Mouse (Mus musculus) midbrain, embryonic 16.5 days (tissue): ENCODE results near the gene Rrp7a. TPM values are rescaled to one million over a fixed set of nuclear protein-coding genes. Genes with fewer than 3 reads are reported as not detected.
"Not testable (repeated sequence)": the region's sequence is repeated elsewhere in the genome, so short reads cannot be mapped to it uniquely, and the experiment has no call there.

ENCODE experiments used
- ATAC-seq: fragments of 200-750 bp; cut with Nextera tagmentation; 2 replicates; pipeline ENCODE4 v1.8.0; 2017; ENCODE audit warnings: moderate TSS enrichment
- H3K27ac ChIP-seq: fragments of 300-500 bp; sonication (generic); 2 replicates; pipeline ENCODE4 v1.5.1; 2014; ENCODE audit warnings: mild to moderate bottlenecking, low read length, mixed read lengths
- H3K27me3 ChIP-seq: fragments of 300-500 bp; sonication (generic); 2 replicates; pipeline ENCODE4 v1.6.1; 2014; ENCODE audit warnings: low read depth, low read length, mixed read lengths; ENCODE audit not compliant: control insufficient read depth, insufficient read depth
- H3K36me3 ChIP-seq: fragments of 300-500 bp; sonication (generic); 2 replicates; pipeline ENCODE4 v1.6.1; 2014; ENCODE audit warnings: mild to moderate bottlenecking, low read length, moderate library complexity, mixed read lengths; ENCODE audit not compliant: control insufficient read depth, insufficient read depth
- H3K4me1 ChIP-seq: fragments of 300-500 bp; sonication (generic); 2 replicates; pipeline ENCODE4 v1.6.1; 2014; ENCODE audit warnings: mild to moderate bottlenecking, low read length, mixed read lengths; ENCODE audit not compliant: control insufficient read depth, insufficient read depth
- H3K4me2 ChIP-seq: fragments of 300-500 bp; sonication (generic); 2 replicates; pipeline ENCODE4 v1.6.1; 2014; ENCODE audit warnings: mild to moderate bottlenecking, low read length, mixed read lengths
- H3K4me3 ChIP-seq: fragments of 300-500 bp; sonication (generic); 2 replicates; pipeline ENCODE4 v1.5.1; 2014; ENCODE audit warnings: low read depth, mild to moderate bottlenecking, low read length, moderate library complexity, mixed read lengths
- H3K9ac ChIP-seq: fragments of 300-500 bp; sonication (generic); 2 replicates; pipeline ENCODE4 v1.6.1; 2014; ENCODE audit warnings: low read depth, low read length, mixed read lengths
- H3K9me3 ChIP-seq: fragments of 300-500 bp; sonication (generic); replicated peaks from 2 replicates; pipeline ENCODE4 v1.6.1; 2014; ENCODE audit warnings: mild to moderate bottlenecking, low read length, mixed read lengths; ENCODE audit not compliant: control insufficient read depth, poor library complexity, severe bottlenecking
- WGBS: fragments of 180-500 bp; shearing (Covaris S2); extraction: QIAGEN DNeasy Blood & Tissue Kit; methylation state at CpG from one replicate; pipeline ENCODE4 v1.1.7; 2014; 5-methylcytosine and 5-hydroxymethylcytosine counted together
- polyA plus RNA-seq: library from polyadenylated mRNA; unstranded; fragments of >200 nt; fragmentation: Nextera tagmentation; extraction: Ambion mirVana; gene quantifications from 2 replicates; pipeline ENCODE4 v1.2.1, GENCODE M21; 2015

The Rrp7a gene
- polyA plus RNA-seq, 1 experiment from 2014 or later, result 93.0 TPM

GRCm38 (mm10) chr15:83149196-83150072 is 26.8 kb upstream of the Rrp7a start, which contains the start of gene Poldip3:
TSS of gene Poldip3 (minus strand) at chr15:83149384.
- Histone ChIP-seq H3K4me2 (peak within 1 kb of the TSS; percentile 84), H3K4me3 (peak within 1 kb of the TSS; percentile 84), H3K27ac (peak within 1 kb of the TSS; percentile 99), H3K9me3 (no peaks in the 10 kb centered on the region), H3K27me3 (no peaks in the 10 kb centered on the region), H3K9ac (peak within 1 kb of the TSS; percentile 95), H3K4me1 (peaks cover 10% of the 10 kb centered on the region), H3K36me3 (0 out of 2 replicates have a peak, but pooled peaks cover 5% of the 10 kb centered on the region)
- ATAC-seq, result peak; percentile 93
- WGBS, result under 1% methylated on average over 56 of the region's 56 CpGs

- 0 out of 2 replicates have a peak, but pooled peaks cover 3% of the 10 kb centered on the region for H3K36me3 ChIP-seq
- H3K9ac ChIP-seq, result peak overlapping the region; percentile 95
- peak; percentile 82 for ATAC-seq
- H3K4me2 ChIP-seq, result peak overlapping the region; percentile 84
- H3K4me3 ChIP-seq, result peak overlapping the region; percentile 84
- H3K27ac ChIP-seq, result peak overlapping the region; percentile 99
- H3K4me1 ChIP-seq, result peaks cover 10% of the 10 kb centered on the region
- no peaks in the 10 kb centered on the region for H3K9me3 ChIP-seq
- H3K27me3 ChIP-seq, result no peaks in the 10 kb centered on the region
- under 1% methylated on average over 37 of the region's 41 CpGs for WGBS
Observed at GRCm38 (mm10) chr15:83148801-83149195, 26.2 kb upstream of the Rrp7a start.

- Histone ChIP-seq H3K27me3 (no peaks in the 10 kb centered on the region), H3K4me3 (peak overlapping the region; percentile 84), H3K4me1 (peaks cover 12% of the 10 kb centered on the region), H3K9ac (peak overlapping the region; percentile 95), H3K36me3 (0 out of 2 replicates have a peak, but pooled peaks cover 3% of the 10 kb centered on the region), H3K4me2 (peak overlapping the region; percentile 84), H3K9me3 (no peaks in the 10 kb centered on the region), H3K27ac (peak overlapping the region; percentile 99)
- 2% methylated on average over 21 of the region's 21 CpGs for WGBS
- no peak for ATAC-seq
Observed at GRCm38 (mm10) chr15:83148395-83148794, 25.8 kb upstream of the Rrp7a start.

GRCm38 (mm10) chr15:83145541-83145940 is 22.9 kb upstream of the Rrp7a start:
- no peaks in the 10 kb centered on the region for H3K27me3 ChIP-seq
- H3K4me2 ChIP-seq, result no peak overlapping the region
- 92% methylated on average over 6 of the region's 6 CpGs for whole genome bisulfite sequencing
- ATAC-seq, result no peak
- 0 out of 2 replicates have a peak, but pooled peaks cover 3% of the 10 kb centered on the region for H3K36me3 ChIP-seq
- H3K9me3 ChIP-seq, result no peaks in the 10 kb centered on the region
- no peak overlapping the region for H3K27ac ChIP-seq
- peaks cover 20% of the 10 kb centered on the region for H3K4me1 ChIP-seq
- no peak overlapping the region for H3K4me3 ChIP-seq
- H3K9ac ChIP-seq, result no peak overlapping the region

- WGBS, result 22% methylated on average over 5 of the region's 5 CpGs
- no peak overlapping the region for H3K4me3 ChIP-seq
- H3K36me3 ChIP-seq, result 0 out of 2 replicates have a peak, but pooled peaks cover 3% of the 10 kb centered on the region
- H3K4me2 ChIP-seq, result no peak overlapping the region
- no peaks in the 10 kb centered on the region for H3K9me3 ChIP-seq
- H3K4me1 ChIP-seq, result peaks cover 13% of the 10 kb centered on the region
- ATAC-seq, result no peak
- no peaks in the 10 kb centered on the region for H3K27me3 ChIP-seq
- no peak overlapping the region for H3K9ac ChIP-seq
- no peak overlapping the region for H3K27ac ChIP-seq
Observed at GRCm38 (mm10) chr15:83142861-83143260, 20.3 kb upstream of the Rrp7a start.

- H3K36me3 ChIP-seq, result peaks cover 25% of the 10 kb centered on the region
- H3K27me3 ChIP-seq, result no peaks in the 10 kb centered on the region
- H3K9me3 ChIP-seq, result no peaks in the 10 kb centered on the region
- no peak overlapping the region for H3K4me3 ChIP-seq
- no peak overlapping the region for H3K4me2 ChIP-seq
- no peak overlapping the region for H3K9ac ChIP-seq
- ATAC-seq, result no peak
- no peaks in the 10 kb centered on the region for H3K4me1 ChIP-seq
- 99% methylated on average over 2 of the region's 2 CpGs for WGBS
- no peak overlapping the region for H3K27ac ChIP-seq
Observed at GRCm38 (mm10) chr15:83135654-83136053, 13.1 kb upstream of the Rrp7a start.

- H3K4me1 ChIP-seq, result no peaks in the 10 kb centered on the region
- H3K27me3 ChIP-seq, result no peaks in the 10 kb centered on the region
- no peak overlapping the region for H3K4me2 ChIP-seq
- ATAC-seq, result no peak
- H3K9me3 ChIP-seq, result no peaks in the 10 kb centered on the region
- no peak overlapping the region for H3K27ac ChIP-seq
- 94% methylated on average over 6 of the region's 6 CpGs for WGBS
- H3K9ac ChIP-seq, result no peak overlapping the region
- H3K36me3 ChIP-seq, result peaks cover 25% of the 10 kb centered on the region
- no peak overlapping the region for H3K4me3 ChIP-seq
Observed at GRCm38 (mm10) chr15:83134671-83135070, 12.1 kb upstream of the Rrp7a start.

- H3K36me3 ChIP-seq, result peaks cover 35% of the 10 kb centered on the region
- H3K4me2 ChIP-seq, result no peak overlapping the region
- H3K9me3 ChIP-seq, result no peaks in the 10 kb centered on the region
- no peak overlapping the region for H3K27ac ChIP-seq
- no peaks in the 10 kb centered on the region for H3K4me1 ChIP-seq
- ATAC-seq, result no peak
- no peak overlapping the region for H3K4me3 ChIP-seq
- H3K9ac ChIP-seq, result no peak overlapping the region
- WGBS, result 90% methylated on average over 7 of the region's 7 CpGs
- no peaks in the 10 kb centered on the region for H3K27me3 ChIP-seq
Observed at GRCm38 (mm10) chr15:83129530-83130231, 7.1 kb upstream of the Rrp7a start.

GRCm38 (mm10) chr15:83127037-83127436 is 4.4 kb upstream of the Rrp7a start:
- H3K9me3 ChIP-seq, H3K4me3 ChIP-seq, H3K27me3 ChIP-seq, H3K4me2 ChIP-seq, H3K4me1 ChIP-seq, ATAC-seq, H3K9ac ChIP-seq, H3K27ac ChIP-seq: not testable (repeated sequence)
- peaks cover 25% of the 10 kb centered on the region for H3K36me3 ChIP-seq
- 41% methylated on average over 3 of the region's 3 CpGs for WGBS
